8 mouse cellular contexts compared by ENCODE assay signal in the genomic region with DNA sequence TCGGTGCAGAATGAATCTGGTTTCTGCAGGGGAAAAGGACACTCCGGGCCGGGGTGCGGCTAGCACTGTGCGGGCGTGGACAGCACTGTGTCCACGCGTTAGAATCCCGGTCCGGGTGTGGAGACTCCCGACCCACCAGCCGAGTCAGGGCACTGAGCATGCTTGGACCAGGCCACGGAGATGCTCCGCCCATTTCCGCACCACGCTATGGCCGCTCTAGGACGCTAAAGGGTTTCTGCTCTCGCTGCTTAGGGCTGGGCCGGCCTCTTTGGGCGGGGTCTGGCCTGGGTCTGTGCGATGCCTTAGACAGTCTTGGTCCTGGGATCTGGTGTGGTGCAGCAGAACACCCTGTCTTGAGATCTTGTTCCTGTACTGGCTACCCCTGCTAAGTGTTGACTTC. TPM values are rescaled to one million over a fixed set of nuclear protein-coding genes. Genes with fewer than 3 reads are reported as not detected.
DNase-seq lines count a peak whose midpoint lies in the region; ATAC-seq lines count a peak whose summit lies in the region.

No protein-coding gene starts in this region.

- peak overlapping the region; percentile 83 for H3K4me3 ChIP-seq in brown adipose tissue, adult 24 weeks (ENCODE audit: insufficient read depth, low read depth, low read length)
- H3K4me3 ChIP-seq in heart, embryonic 14.5 days (ENCODE audit: control insufficient read depth in 1 of 2, insufficient read depth in 1 of 2, low read depth in 1 of 2, low read length in 2 of 2): peak overlapping the region; percentile 68 to 90
- peak overlapping the region; percentile 72 for H3K4me3 ChIP-seq in liver, embryonic 13.5 days (replicated peaks)
- peak overlapping the region; percentile 57 for H3K4me3 ChIP-seq in neural tube, embryonic 11.5 days (ENCODE audit: low read depth, low read length)
- peak overlapping the region; percentile 76 for H3K4me3 ChIP-seq in stomach, embryonic 16.5 days (replicated peaks; ENCODE audit: low read length)

- H3K36me3 ChIP-seq in heart, embryonic 14.5 days (ENCODE audit: control insufficient read depth, insufficient read depth, low read length): no peaks in the 10 kb centered on the region
- H3K36me3 ChIP-seq in liver, embryonic 13.5 days: no peaks in the 10 kb centered on the region
- no peaks in the 10 kb centered on the region for H3K36me3 ChIP-seq in neural tube, embryonic 11.5 days (ENCODE audit: control insufficient read depth, insufficient read depth, low read length)
- H3K36me3 ChIP-seq in stomach, embryonic 16.5 days (ENCODE audit: control insufficient read depth, insufficient read depth, low read length): no peaks in the 10 kb centered on the region

- H3K9ac ChIP-seq in heart, embryonic 14.5 days (ENCODE audit: low read length): peak overlapping the region; percentile 89
- H3K9ac ChIP-seq in liver, embryonic 13.5 days: peak overlapping the region; percentile 80
- H3K9ac ChIP-seq in neural tube, embryonic 11.5 days (ENCODE audit: low read length): peak overlapping the region; percentile 80
- peak overlapping the region; percentile 91 for H3K9ac ChIP-seq in stomach, embryonic 16.5 days (ENCODE audit: low read length)

- no peaks in the 10 kb centered on the region for H3K9me3 ChIP-seq in heart, embryonic 14.5 days (ENCODE audit: control insufficient read depth, low read length)
- H3K9me3 ChIP-seq in liver, embryonic 13.5 days (replicated peaks): no peaks in the 10 kb centered on the region
- H3K9me3 ChIP-seq in neural tube, embryonic 11.5 days (ENCODE audit: control insufficient read depth, low read length): no peaks in the 10 kb centered on the region
- no peaks in the 10 kb centered on the region for H3K9me3 ChIP-seq in stomach, embryonic 16.5 days (replicated peaks; ENCODE audit: control insufficient read depth, low read length)

- ATAC-seq in heart, embryonic 14.5 days (ENCODE audit: insufficient number of reproducible peaks, insufficient read depth, low FRiP score, low read depth): peak; percentile 99
- peak; percentile 100 for ATAC-seq in liver, embryonic 13.5 days (ENCODE audit: low read depth)
- ATAC-seq in neural tube, embryonic 11.5 days (ENCODE audit: insufficient read depth, low FRiP score, low TSS enrichment): peak; percentile 100
- peak; percentile 100 for ATAC-seq in stomach, embryonic 16.5 days (ENCODE audit: insufficient read depth, low FRiP score)

- peaks cover 3% of the 10 kb centered on the region; the same call in 1 of the 2 replicates for H3K4me1 ChIP-seq in brown adipose tissue, adult 24 weeks (ENCODE audit: control insufficient read depth, insufficient read depth, insufficient read length, low read length)
- H3K4me1 ChIP-seq in heart, embryonic 14.5 days (ENCODE audit: control insufficient read depth in 2 of 2, insufficient read depth in 2 of 2, low read length in 2 of 2): no peaks in the 10 kb centered on the region; a peak in 1 of 4 replicates
- H3K4me1 ChIP-seq in liver, embryonic 13.5 days (replicated peaks): peaks cover 17% of the 10 kb centered on the region
- no peaks in the 10 kb centered on the region for H3K4me1 ChIP-seq in neural tube, embryonic 11.5 days (ENCODE audit: control insufficient read depth, insufficient read depth, low read length)
- no peaks in the 10 kb centered on the region; the same call in 1 of the 2 replicates for H3K4me1 ChIP-seq in stomach, embryonic 16.5 days (ENCODE audit: control insufficient read depth, insufficient read depth, low read length)

- whole genome bisulfite sequencing in heart, embryonic 14.5 days: 2% methylated on average over 22 of the region's 22 CpGs
- 0% methylated on average over 22 of the region's 22 CpGs for WGBS in liver, embryonic 13.5 days (ENCODE audit: insufficient replicate concordance)
- WGBS in neural tube, embryonic 11.5 days: under 1% methylated on average over 22 of the region's 22 CpGs
- WGBS in stomach, embryonic 16.5 days: under 1% methylated on average over 22 of the region's 22 CpGs

- H3K4me2 ChIP-seq in heart, embryonic 14.5 days (ENCODE audit: low read length): peak overlapping the region; percentile 61
- H3K4me2 ChIP-seq in liver, embryonic 13.5 days: peak overlapping the region; percentile 83
- H3K4me2 ChIP-seq in neural tube, embryonic 11.5 days (ENCODE audit: low read depth): peak overlapping the region; percentile 45
- peak overlapping the region; percentile 61 for H3K4me2 ChIP-seq in stomach, embryonic 16.5 days (ENCODE audit: low read depth, low read length)

- DNase-seq in CD4-positive, CD25-positive, alpha-beta regulatory T cell, adult 2 months (ENCODE audit: low read depth, low spot score): peak; percentile 14
- peak; percentile 72 for DNase-seq in fibroblast of lung, adult 2 months (ENCODE audit: low read depth)
- peak; percentile 91 for DNase-seq in kidney, postnatal 14 days
- DNase-seq in liver, embryonic 13.5 days: peak; percentile 78
- DNase-seq in neural tube, embryonic 11.5 days (ENCODE audit: low spot score): peak; percentile 88

- no peaks in the 10 kb centered on the region for H3K27me3 ChIP-seq in heart, embryonic 14.5 days (ENCODE audit: control insufficient read depth, insufficient read depth, low read length)
- no peaks in the 10 kb centered on the region for H3K27me3 ChIP-seq in liver, embryonic 13.5 days
- H3K27me3 ChIP-seq in neural tube, embryonic 11.5 days (ENCODE audit: control insufficient read depth, insufficient read depth, low read length): no peaks in the 10 kb centered on the region
- H3K27me3 ChIP-seq in stomach, embryonic 16.5 days (ENCODE audit: control insufficient read depth, insufficient read depth, low read length): no peaks in the 10 kb centered on the region

- 0 out of 2 replicates have a peak overlapping the region, but pooled peaks have one; percentile 7 for H3K27ac ChIP-seq in brown adipose tissue, adult 24 weeks (replicated peaks; ENCODE audit: low read depth, low read length)
- H3K27ac ChIP-seq in heart, embryonic 14.5 days (replicated peaks in 1 of 2; ENCODE audit: control insufficient read depth in 1 of 2, insufficient read depth in 1 of 2, low read depth in 2 of 2, low read length in 2 of 2): peak overlapping the region; percentile 66 to 73
- peak overlapping the region; percentile 37; the same call in 1 of the 2 replicates for H3K27ac ChIP-seq in liver, embryonic 13.5 days
- H3K27ac ChIP-seq in neural tube, embryonic 11.5 days (ENCODE audit: low read depth, low read length): no peak overlapping the region
- peak overlapping the region; percentile 70 for H3K27ac ChIP-seq in stomach, embryonic 16.5 days (ENCODE audit: low read length)

RNA-seq across cellular contexts. Expression of gene Fer, which starts 13.3 kb away (rescaled TPM):
- polyA plus RNA-seq in brown adipose tissue, adult 24 weeks (2012; ENCODE audit: insufficient read depth, insufficient read length, missing spikeins): 9.9 and 10.2 TPM in 2 replicates
- 26.0 and 26.5 TPM in 2 replicates for polyA plus RNA-seq in heart, embryonic 14.5 days (2014; fragmentation: Nextera tagmentation; extraction: Ambion mirVana)
- polyA plus RNA-seq in liver, embryonic 13.5 days (2015; fragmentation: Nextera tagmentation; extraction: Ambion mirVana): 9.3 and 12.4 TPM in 2 replicates
- polyA plus RNA-seq in neural tube, embryonic 11.5 days (2014; fragmentation: Nextera tagmentation; extraction: Ambion mirVana): 34.7 and 36.0 TPM in 2 replicates
- 29.7 and 31.8 TPM in 2 replicates for polyA plus RNA-seq in stomach, embryonic 16.5 days (2015; fragmentation: Nextera tagmentation; extraction: Ambion mirVana)

RNA-seq across cellular contexts. Expression of gene A930002H24Rik, which starts 14.0 kb away (rescaled TPM):
- not detected in 2 replicates for polyA plus RNA-seq in brown adipose tissue, adult 24 weeks (2012; ENCODE audit: insufficient read depth, insufficient read length, missing spikeins)
- 3.3 and 3.6 TPM in 2 replicates for polyA plus RNA-seq in heart, embryonic 14.5 days (2014; fragmentation: Nextera tagmentation; extraction: Ambion mirVana)
- polyA plus RNA-seq in liver, embryonic 13.5 days (2015; fragmentation: Nextera tagmentation; extraction: Ambion mirVana): 0.67 and 0.83 TPM in 2 replicates
- 1.7 and 2.5 TPM in 2 replicates for polyA plus RNA-seq in neural tube, embryonic 11.5 days (2014; fragmentation: Nextera tagmentation; extraction: Ambion mirVana)
- polyA plus RNA-seq in stomach, embryonic 16.5 days (2015; fragmentation: Nextera tagmentation; extraction: Ambion mirVana): 1.4 and 2.5 TPM in 2 replicates

Comparison
In these comparisons a context has a peak if more than half of its experiments do, and no peak if none do; other contexts are left out.
1. DNase-seq: peak in every context shown above with its lines; median percentile 91 in kidney, postnatal 14 days; 88 in neural tube, embryonic 11.5 days; 78 in liver, embryonic 13.5 days; 72 in fibroblast of lung, adult 2 months; 14 in CD4-positive, CD25-positive, alpha-beta regulatory T cell, adult 2 months.